Mouse (Mus musculus) heart, adult 2 months (tissue): ENCODE data around the gene Gm20388.

ENCODE experiments used
- CTCF ChIP-seq: fragments of 200-600 bp; IDR thresholded peaks from 2 replicates; pipeline ENCODE4 v1.8.1; 2022; ENCODE audit warnings: antibody characterized with exemption, mild to moderate bottlenecking, moderate library complexity
- EP300 ChIP-seq: fragments of 200-500 bp; IDR thresholded peaks from 2 replicates; pipeline ENCODE4 v1.6.1; 2011; ENCODE audit warnings: low read depth, low read length, control low read depth; ENCODE audit not compliant: insufficient read depth
- POLR2A ChIP-seq: fragments of 200-500 bp; IDR thresholded peaks from 2 replicates; pipeline ENCODE4 v1.6.1; 2011; ENCODE audit warnings: mild to moderate bottlenecking, low read depth, low read length, control low read depth; ENCODE audit not compliant: insufficient read depth

DNA sequence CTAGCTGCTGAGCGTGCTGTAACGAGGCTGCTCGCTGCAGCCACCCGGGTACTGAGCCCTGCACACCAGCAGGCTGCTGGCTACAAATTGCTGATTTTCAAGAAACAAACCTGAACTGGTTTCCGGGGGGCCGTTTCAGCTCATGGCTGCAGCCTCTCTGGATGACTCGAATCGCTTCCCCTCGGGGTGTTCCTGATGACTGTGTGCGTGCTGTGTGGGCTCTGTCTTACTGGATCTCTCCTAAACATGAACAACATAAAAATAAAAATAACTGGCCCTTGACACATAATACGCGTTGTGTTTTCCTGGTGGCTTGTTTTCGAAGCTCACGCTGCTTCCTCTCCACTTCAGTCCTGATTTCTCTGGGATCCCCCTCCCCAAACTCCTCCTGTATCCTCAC lies 1168.1 kb downstream of the Gm20388 start:
- TF ChIP-seq POLR2A (no peak), CTCF (no peak), EP300 (no peak)
